Mouse (Mus musculus): ENCODE data around the gene Zscan29. TPM values are rescaled to one million over a fixed set of nuclear protein-coding genes. Genes with fewer than 3 reads are reported as not detected.
A peak's percentile ranks its signal among the peaks of the same experiment; 100 is the strongest.
"Not testable (repeated sequence)": the region's sequence is repeated elsewhere in the genome, so short reads cannot be mapped to it uniquely, and the experiment has no call there.

The Zscan29 gene
- total RNA-seq, 2 experiments from 2014 or later: 18.5 to 20.0 TPM

DNA sequence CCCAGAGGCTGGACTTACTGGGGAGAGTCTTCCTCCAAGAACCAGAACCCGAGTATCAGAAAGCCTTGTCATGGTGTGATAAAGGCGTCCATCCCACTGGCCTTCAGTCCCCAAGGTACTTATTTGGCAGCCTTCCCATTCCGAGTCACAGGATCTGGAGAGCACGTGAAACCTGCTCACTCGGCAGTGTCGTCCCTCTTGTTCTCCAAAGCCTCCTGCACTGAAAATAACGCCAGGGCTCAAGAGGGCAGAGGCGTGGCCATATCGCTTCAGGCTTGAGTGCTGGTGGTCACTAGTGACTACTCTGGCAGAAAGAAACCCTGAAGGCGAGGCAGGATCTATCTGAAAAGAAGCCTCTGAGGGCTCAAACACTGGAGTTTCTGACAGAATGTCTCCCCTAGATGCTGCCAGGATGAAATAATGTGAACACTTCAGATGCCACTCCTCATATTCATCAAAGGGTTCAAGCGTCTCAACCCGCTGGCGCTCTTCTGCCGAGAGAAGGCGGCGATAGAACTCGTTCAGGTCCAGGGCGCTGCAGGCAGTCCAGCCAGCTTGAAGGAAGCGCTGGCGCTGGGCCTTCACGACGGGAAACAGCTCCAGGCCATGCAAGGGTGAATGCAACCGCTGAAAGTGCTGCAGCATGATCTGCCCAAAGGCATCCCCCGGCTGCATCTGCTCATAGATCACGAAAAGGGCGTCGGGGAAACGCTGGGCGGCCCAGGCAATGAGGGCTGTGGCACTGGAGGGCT lies 31.5 kb downstream of the Zscan29 start:
- peak in 1 of 2 experiments; percentile 10 for DNase-seq (ENCODE audit: low spot score in 2 of 2)

DNA sequence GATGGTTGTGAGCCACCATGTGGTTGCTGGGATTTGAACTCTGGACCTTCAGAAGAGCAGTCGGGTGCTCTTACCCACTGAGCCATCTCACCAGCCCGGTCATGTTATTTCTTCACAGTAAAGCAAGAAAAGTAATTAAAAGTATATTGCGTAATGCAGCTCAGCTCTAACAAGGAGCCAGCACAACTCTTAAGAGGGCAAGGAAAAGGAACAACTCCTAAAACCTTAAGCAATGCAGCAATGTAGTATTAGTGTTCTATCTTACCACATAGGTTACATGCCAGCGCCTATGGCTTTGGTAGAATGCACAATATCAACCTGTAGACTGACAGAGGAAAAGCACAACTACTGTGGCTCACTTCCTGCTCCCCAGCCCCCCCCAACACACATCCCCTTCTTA lies 33.6 kb downstream of the Zscan29 start:
- no peak for DNase-seq (ENCODE audit: low spot score in 2 of 2)

DNA sequence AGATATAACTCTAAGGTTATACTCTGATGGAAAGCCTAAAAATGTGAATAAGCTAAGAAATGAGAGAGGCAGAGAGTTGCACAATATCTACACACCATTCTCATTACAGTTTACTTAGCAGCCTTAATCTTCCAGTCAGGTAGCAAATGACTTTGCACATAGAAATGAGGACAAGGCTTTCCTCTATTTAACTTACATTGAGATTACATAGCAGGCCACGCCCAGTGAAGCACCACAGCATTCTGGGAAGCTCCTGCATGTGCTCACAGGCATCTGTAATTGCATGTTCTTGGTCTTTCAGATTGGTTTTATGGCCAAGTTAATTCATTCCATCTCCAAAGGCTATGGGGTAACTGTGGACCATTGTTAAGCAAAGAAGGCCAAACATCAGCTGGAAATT lies 38.1 kb downstream of the Zscan29 start:
- DNase-seq (ENCODE audit: low spot score in 2 of 2): no peak

DNA sequence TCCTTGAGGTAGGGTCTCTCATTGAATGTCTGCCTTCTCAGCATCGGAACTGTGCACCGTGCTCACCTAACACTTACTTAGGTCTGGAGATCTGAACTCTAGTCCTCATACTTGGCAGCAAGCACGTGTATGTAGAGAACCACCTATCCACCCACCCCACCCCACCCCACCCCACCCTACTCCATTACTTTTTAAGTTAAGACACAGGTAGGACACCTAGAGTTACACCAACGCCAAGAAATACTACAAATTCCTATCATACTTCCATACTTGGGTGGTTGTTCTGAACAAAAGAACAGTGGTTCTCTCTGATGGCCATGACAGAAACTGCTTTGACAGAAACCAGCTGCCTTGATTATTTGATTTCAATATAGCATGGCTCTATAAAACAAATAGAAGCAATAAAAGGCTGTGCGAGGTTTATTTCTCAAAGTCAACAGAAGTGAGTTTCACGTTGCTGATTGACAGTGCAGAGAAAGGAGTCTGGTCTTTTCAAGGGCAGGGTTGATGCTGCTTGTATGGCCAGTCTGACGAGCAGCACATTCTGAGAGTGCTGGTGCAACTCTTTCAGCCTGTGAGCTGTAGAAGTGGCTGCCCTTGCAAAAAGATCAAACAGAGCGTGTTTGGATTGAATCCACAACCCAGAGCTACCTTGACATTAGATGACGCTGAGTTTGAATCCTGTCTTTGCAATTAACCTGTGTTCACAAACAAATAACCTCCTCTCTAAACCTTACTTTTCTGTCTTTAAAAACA lies 41.9 kb downstream of the Zscan29 start:
- DNase-seq (ENCODE audit: low spot score in 2 of 2): no peak

DNA sequence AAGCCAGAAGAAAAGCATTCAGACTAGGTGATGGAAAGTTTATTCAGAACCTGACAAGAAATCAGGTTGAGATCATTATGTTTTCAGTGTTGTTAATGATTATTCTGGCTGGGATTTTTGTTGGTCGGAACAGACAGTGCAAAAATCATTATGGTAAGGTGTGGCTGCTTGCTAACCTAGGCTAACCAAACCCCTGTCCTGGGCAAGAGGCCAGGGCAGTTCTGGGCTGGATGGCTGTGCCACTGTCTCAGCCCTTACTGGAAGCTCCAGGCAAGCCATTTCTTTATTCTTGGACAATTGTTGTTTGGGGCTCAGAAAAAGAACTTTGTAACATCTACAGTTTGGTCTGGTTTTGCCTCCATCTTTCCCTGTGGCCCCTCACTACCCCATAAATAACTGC lies 43.4 kb downstream of the Zscan29 start:
- no peak for DNase-seq (ENCODE audit: low spot score in 2 of 2)

DNA sequence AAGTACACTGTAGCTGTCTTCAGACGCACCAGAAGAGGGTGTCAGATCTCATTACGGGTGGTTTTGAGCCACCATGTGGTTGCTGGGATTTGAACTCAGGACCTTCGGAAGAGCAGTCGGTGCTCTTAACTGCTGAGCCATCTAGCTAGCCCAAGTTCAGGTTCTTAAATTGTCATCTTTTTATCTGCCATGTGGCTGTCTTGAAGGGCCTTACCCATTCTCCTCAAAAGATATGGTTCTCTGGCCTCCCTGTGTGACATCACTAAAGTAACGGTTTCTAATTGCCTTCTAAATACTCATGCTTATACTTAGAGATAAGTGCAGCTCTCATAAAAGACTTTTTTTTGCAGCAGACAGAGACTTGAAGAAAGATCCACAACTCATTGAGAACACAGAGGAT lies 44.6 kb downstream of the Zscan29 start:
- DNase-seq (ENCODE audit: low spot score in 2 of 2): not testable (repeated sequence)

DNA sequence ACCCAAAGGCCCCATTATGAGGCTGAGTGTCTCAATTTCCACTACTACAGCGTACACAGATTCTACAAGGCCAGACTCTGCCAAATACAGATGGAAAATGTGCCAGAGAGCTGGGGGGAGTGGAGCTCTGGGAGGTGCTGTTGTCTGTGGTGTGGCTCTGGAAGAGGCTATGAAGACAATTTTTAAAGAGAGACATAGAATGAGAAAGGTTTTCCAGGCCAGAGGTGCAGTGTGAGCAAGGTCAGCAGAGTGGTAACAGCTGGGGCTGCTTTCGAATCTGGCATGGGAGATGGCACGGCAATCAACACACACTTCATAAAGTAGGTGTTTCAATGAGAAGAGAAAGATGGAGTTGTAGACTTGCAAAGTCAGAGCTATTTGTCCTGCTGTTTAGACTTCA lies 51.7 kb downstream of the Zscan29 start:
- no peak for DNase-seq (ENCODE audit: low spot score in 2 of 2)

DNA sequence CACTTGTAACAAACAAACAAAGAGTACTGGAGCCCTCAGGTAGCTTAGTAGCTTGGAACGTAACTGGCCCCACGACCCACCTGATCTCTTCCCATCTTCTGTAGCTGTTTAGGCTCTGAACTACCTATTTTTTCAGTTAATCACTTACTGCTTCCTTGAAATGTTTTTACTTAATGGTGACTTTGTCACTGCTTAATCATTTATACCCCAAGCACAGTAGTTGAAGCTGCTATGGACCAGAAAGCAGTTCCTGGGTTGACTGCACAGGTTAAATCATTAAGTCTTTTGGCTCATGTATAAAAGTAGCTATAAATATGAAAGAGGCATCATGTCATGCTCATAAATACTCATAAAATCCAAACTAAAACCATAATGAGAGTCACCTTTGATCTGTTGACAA lies 55.5 kb downstream of the Zscan29 start:
- DNase-seq (ENCODE audit: low spot score in 2 of 2): no peak

DNA sequence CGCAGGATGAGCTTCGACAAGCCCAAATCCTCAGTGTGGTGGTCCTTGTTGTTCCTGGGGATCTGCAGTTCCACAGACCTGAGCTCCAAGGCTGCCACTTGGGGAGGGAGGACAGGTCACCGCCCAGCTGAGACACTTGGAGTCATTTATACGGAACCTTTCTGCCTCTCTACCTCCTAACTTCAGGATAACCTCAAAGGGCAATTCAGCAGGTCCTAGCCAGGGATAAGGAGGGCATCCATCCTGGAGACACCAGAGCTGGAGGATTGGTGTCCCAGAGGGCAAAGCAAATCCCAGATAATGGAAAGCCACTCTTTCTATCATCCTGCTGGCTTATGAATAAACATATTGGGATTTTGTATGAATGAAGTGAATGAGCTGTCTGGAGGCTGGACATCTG lies 61.2 kb downstream of the Zscan29 start, which contains the start of gene Tgm7:
Gene Tgm7 (minus strand): TSS at position 101 of the 400 bp plus-strand sequence.
- no peak for DNase-seq (ENCODE audit: low spot score in 2 of 2)

Other genes with a start within 250 kb of the Zscan29 start
- 10 to 100 TPM; 35.8 to 38.7 TPM for gene Ubr1, start 200.4 kb downstream of the Zscan29 start, total RNA-seq (2021)
- gene Tmem62, start 194.1 kb downstream of the Zscan29 start, total RNA-seq (2021): 10 to 100 TPM in 1 of 2 experiments, 1 to 10 TPM in 1; 9.3 to 10.8 TPM
- gene Ccndbp1, start 162.7 kb downstream of the Zscan29 start, total RNA-seq (2021): 10 to 100 TPM; 52.7 to 53.5 TPM
- 10 to 100 TPM in 1 of 2 experiments, 1 to 10 TPM in 1; 6.1 to 16.0 TPM for gene Epb42, start 134.1 kb downstream of the Zscan29 start, total RNA-seq (2021)
- under 1 TPM; 0.25 to 0.50 TPM for gene Tgm5, start 85.3 kb downstream of the Zscan29 start, total RNA-seq (2021)
- under 1 TPM in 1 of 2 experiments, not detected in 1; 0.17 TPM for gene Tgm7, start 61.3 kb downstream of the Zscan29 start, total RNA-seq (2021)
- 10 to 100 TPM; 17.5 to 17.9 TPM for gene Adal, start 30.7 kb downstream of the Zscan29 start, total RNA-seq (2021)
- 1 to 10 TPM; 9.5 to 9.9 TPM for gene Lcmt2, start 30.5 kb downstream of the Zscan29 start, total RNA-seq (2021)
- gene Tubgcp4, start 471 bp downstream of the Zscan29 start, total RNA-seq (2021): 10 to 100 TPM; 38.6 to 47.7 TPM
- 100 to 1,000 TPM in 1 of 2 experiments, 10 to 100 TPM in 1; 99.2 to 105 TPM for gene Trp53bp1, start 100.3 kb upstream of the Zscan29 start, total RNA-seq (2021)
- 10 to 100 TPM; 10.8 to 13.3 TPM for gene Map1a, start 118.5 kb upstream of the Zscan29 start, total RNA-seq (2021)
- 10 to 100 TPM; 26.1 to 28.0 TPM for gene Ppip5k1, start 184.3 kb upstream of the Zscan29 start, total RNA-seq (2021)
- gene Ckmt1, start 186.6 kb upstream of the Zscan29 start, total RNA-seq (2021): 10 to 100 TPM; 10.5 to 15.2 TPM
- not detected for gene Strc, start 216.0 kb upstream of the Zscan29 start, total RNA-seq (2021)
- gene Pdia3, start 242.7 kb upstream of the Zscan29 start, total RNA-seq (2021): 100 to 1,000 TPM; 400 to 403 TPM
- gene Catsper2, start 242.7 kb upstream of the Zscan29 start, total RNA-seq (2021): 1 to 10 TPM; 3.9 to 5.3 TPM